Mouse (Mus musculus) liver, embryonic 12.5 days (tissue): ENCODE results near the gene Uba52. TPM values are rescaled to one million over a fixed set of nuclear protein-coding genes. Genes with fewer than 3 reads are reported as not detected.

Source experiments
- ATAC-seq: fragments of 200-750 bp; cut with Nextera tagmentation; 2 replicates; pipeline ENCODE4 v1.8.0; 2017; ENCODE audit warnings: moderate number of reproducible peaks, mild to moderate bottlenecking, moderate library complexity
- H3K27ac ChIP-seq: fragments of 300-500 bp; sonication (generic); 2 replicates; pipeline ENCODE4 v1.5.1; 2016; ENCODE audit warnings: mild to moderate bottlenecking
- H3K27me3 ChIP-seq: fragments of 300-500 bp; sonication (generic); replicated peaks from 2 replicates; pipeline ENCODE4 v1.6.1; 2016; ENCODE audit warnings: mild to moderate bottlenecking, moderate library complexity
- H3K36me3 ChIP-seq: fragments of 300-500 bp; sonication (generic); 2 replicates; pipeline ENCODE4 v1.6.1; 2016; ENCODE audit warnings: mild to moderate bottlenecking, moderate library complexity
- H3K4me1 ChIP-seq: fragments of 300-500 bp; sonication (generic); 2 replicates; pipeline ENCODE4 v1.6.1; 2016
- H3K4me2 ChIP-seq: fragments of 300-500 bp; sonication (generic); 2 replicates; pipeline ENCODE4 v1.6.1; 2016; ENCODE audit warnings: mild to moderate bottlenecking, moderate library complexity
- H3K4me3 ChIP-seq: fragments of 300-500 bp; sonication (generic); 2 replicates; pipeline ENCODE4 v1.5.1; 2016; ENCODE audit warnings: mild to moderate bottlenecking, moderate library complexity
- H3K9ac ChIP-seq: fragments of 300-500 bp; sonication (generic); 2 replicates; pipeline ENCODE4 v1.6.1; 2016; ENCODE audit warnings: mild to moderate bottlenecking, moderate library complexity
- H3K9me3 ChIP-seq: fragments of 300-500 bp; sonication (generic); replicated peaks from 2 replicates; pipeline ENCODE4 v1.6.1; 2016; ENCODE audit warnings: mild to moderate bottlenecking, moderate library complexity
- WGBS: fragments of 180-500 bp; shearing (Covaris S2); methylation state at CpG from one replicate; pipeline ENCODE4 v1.1.7; 2016; ENCODE audit not compliant: insufficient replicate concordance; 5-methylcytosine and 5-hydroxymethylcytosine counted together
- polyA plus RNA-seq: library from polyadenylated mRNA; unstranded; fragments of >200 nt; fragmentation: Nextera tagmentation; extraction: Ambion mirVana; gene quantifications from 2 replicates; pipeline ENCODE4 v1.2.1, GENCODE M21; 2016

Uba52 gene
- polyA plus RNA-seq, 1 experiment from 2014 or later = 876 TPM

- Histone ChIP-seq H3K4me2 (peak overlapping the region; percentile 75), H3K36me3 (peaks cover 14% of the 10 kb centered on the region), H3K4me3 (peak overlapping the region; percentile 46), H3K27ac (peak overlapping the region; percentile 85), H3K9me3 (no peaks in the 10 kb centered on the region), H3K27me3 (peaks cover 81% of the 10 kb centered on the region), H3K4me1 (peaks cover 70% of the 10 kb centered on the region), H3K9ac (peak overlapping the region; percentile 58)
- ATAC-seq = peak; percentile 86
- 4% methylated on average over 39 of the region's 39 CpGs for WGBS
Observed at GRCm38 (mm10) chr8:70500386-70501301, 10.0 kb downstream of the Uba52 start.

DNA sequence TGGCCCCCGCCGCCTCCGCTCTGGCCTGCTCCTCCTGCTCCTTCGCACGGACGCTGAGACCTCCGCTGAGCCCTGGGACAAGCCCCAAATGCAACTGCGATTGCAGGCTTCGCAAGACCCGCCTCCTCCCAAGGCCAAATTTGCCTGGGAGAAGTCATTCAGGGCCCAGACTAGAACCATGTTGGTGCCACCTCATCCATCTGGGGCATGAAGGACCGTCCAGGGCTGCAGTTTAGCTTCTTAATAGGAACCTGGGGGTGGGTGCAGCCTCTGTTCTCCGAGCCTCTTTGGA, 14.9 kb downstream of the Uba52 start:
- Histone ChIP-seq H3K9ac (no peak overlapping the region), H3K9me3 (no peaks in the 10 kb centered on the region), H3K27me3 (peaks cover 99% of the 10 kb centered on the region), H3K27ac (no peak overlapping the region), H3K36me3 (no peaks in the 10 kb centered on the region), H3K4me3 (no peak overlapping the region), H3K4me1 (peaks cover 52% of the 10 kb centered on the region), H3K4me2 (no peak overlapping the region)
- ATAC-seq = no peak
- WGBS = 10% methylated on average over 12 of the region's 12 CpGs

DNA sequence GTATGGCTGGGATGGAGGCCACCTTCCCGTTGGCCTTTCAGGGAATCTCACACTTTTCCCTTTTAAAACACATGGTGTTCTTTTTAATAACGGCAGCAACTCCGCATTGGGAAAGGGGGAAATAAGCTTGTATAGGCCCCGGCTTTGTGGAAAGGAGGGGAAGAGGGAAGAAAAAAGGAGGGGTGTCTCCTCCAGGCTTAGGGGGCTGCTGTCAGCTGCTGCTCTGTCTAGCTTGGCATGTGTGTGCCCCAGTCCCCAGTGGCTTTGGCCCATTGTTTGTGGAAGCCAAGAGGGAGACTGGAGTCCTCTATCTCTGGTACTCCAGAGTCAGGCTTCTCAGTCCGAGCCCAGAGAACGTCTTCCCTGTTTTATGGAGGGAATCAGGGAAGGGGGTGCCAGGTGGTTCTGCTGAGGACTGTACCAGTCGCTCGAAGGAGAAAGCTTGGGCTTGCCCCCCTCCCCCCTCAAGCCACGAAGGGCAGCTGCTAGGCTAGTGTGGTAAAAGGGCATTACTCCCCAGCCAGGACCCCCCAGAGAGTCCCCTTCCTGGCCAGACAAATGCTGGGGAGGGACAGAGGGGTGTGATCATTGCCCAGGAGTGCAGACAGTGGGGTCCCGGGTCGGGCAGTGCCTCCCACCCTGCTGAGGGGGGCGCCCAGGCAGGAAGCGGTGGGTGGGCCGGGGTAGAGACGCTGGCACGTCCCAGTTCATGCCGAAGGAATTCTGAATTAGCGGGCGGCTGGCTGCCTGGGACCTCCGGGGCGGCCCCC, 15.4 kb downstream of the Uba52 start:
- Histone ChIP-seq H3K27ac (no peak overlapping the region), H3K4me2 (no peak overlapping the region), H3K4me1 (peaks cover 49% of the 10 kb centered on the region), H3K9me3 (no peaks in the 10 kb centered on the region), H3K27me3 (peaks cover 99% of the 10 kb centered on the region), H3K9ac (no peak overlapping the region), H3K36me3 (no peaks in the 10 kb centered on the region), H3K4me3 (no peak overlapping the region)
- 1% methylated on average over 21 of the region's 21 CpGs for WGBS
- no peak for ATAC-seq

- no peak overlapping the region for H3K27ac ChIP-seq
- no peak overlapping the region for H3K4me2 ChIP-seq
- ATAC-seq = no peak
- peaks cover 100% of the 10 kb centered on the region for H3K27me3 ChIP-seq
- H3K4me1 ChIP-seq = peaks cover 45% of the 10 kb centered on the region
- no peaks in the 10 kb centered on the region for H3K36me3 ChIP-seq
- no peaks in the 10 kb centered on the region for H3K9me3 ChIP-seq
- 3% methylated on average over 28 of the region's 28 CpGs for WGBS
- H3K4me3 ChIP-seq = no peak overlapping the region
- no peak overlapping the region for H3K9ac ChIP-seq
Observed at GRCm38 (mm10) chr8:70494416-70494945, 16.1 kb downstream of the Uba52 start.

DNA sequence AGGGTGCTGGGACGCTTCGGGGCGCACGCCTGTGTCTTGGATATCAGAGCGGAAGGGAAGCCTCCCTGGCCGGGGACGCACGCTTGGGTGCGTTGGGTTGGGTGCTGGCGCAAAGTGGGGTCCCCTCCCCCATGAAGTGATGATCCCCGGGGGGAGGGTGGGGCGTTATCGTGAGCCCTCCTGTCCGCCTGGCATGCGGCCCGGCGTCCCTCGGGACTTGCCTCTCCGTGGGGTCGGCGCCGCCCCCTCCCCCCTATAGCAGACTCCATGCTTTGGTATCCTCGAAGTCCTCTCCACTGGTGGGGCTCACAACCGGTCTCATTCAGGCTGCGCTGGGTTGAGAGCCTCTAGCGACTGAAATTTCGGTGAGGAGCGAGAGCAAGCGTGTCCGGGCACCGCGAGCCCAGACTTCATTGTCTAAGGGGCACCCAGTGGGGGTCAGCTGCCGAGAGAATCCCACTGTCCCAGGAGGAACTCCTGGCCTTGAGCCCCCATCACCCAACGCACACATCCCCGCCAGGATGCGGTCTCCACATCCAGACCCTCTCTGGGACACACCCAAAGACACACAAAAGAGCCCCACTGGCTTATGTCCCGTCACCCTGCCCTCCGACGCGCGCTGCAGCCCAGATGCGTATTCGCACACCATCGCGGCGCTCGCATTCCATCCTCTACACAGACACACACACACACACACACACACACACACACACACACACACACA, 16.7 kb downstream of the Uba52 start:
- Histone ChIP-seq H3K4me3 (peak overlapping the region; percentile 45; the same call in 1 of the 2 replicates), H3K36me3 (no peaks in the 10 kb centered on the region), H3K27ac (no peak overlapping the region), H3K4me2 (peak overlapping the region; percentile 69; the same call in 1 of the 2 replicates), H3K9ac (no peak overlapping the region), H3K27me3 (peaks cover 100% of the 10 kb centered on the region), H3K4me1 (peaks cover 46% of the 10 kb centered on the region), H3K9me3 (no peaks in the 10 kb centered on the region)
- no peak for ATAC-seq
- 3% methylated on average over 47 of the region's 47 CpGs for WGBS

- H3K27me3 ChIP-seq = peaks cover 100% of the 10 kb centered on the region
Observed at GRCm38 (mm10) chr8:70492664-70493640, 17.6 kb downstream of the Uba52 start, which contains the start of gene Crlf1. Crlf1 (plus strand) TSS chr8:70493158.

GRCm38 (mm10) chr8:70490880-70491495, 19.6 kb downstream of the Uba52 start:
- H3K36me3 ChIP-seq = no peaks in the 10 kb centered on the region
- H3K4me2 ChIP-seq = no peak overlapping the region
- 4% methylated on average over 20 of the region's 20 CpGs for WGBS
- no peaks in the 10 kb centered on the region for H3K9me3 ChIP-seq
- no peak overlapping the region for H3K27ac ChIP-seq
- H3K4me3 ChIP-seq = no peak overlapping the region
- H3K27me3 ChIP-seq = peaks cover 100% of the 10 kb centered on the region
- H3K9ac ChIP-seq = no peak overlapping the region
- no peak for ATAC-seq
- H3K4me1 ChIP-seq = peaks cover 53% of the 10 kb centered on the region

More at GRCm38 (mm10) chr8:70492664-70493640, 17.6 kb downstream of the Uba52 start, which contains the start of gene Crlf1:
- Histone ChIP-seq H3K4me2 (peak within 1 kb of the TSS; percentile 69), H3K36me3 (no peaks in the 10 kb centered on the region), H3K27ac (no peak within 1 kb of the TSS), H3K9ac (no peak within 1 kb of the TSS; the same call in 1 of the 2 replicates), H3K4me1 (peaks cover 49% of the 10 kb centered on the region), H3K4me3 (peak within 1 kb of the TSS; percentile 45), H3K9me3 (no peaks in the 10 kb centered on the region)
- 1% methylated on average over 72 of the region's 93 CpGs for WGBS
- no peak; the same call in 1 of the 2 replicates for ATAC-seq

- no peak for ATAC-seq
- Histone ChIP-seq H3K27ac (no peak overlapping the region), H3K4me1 (peaks cover 48% of the 10 kb centered on the region), H3K4me3 (no peak overlapping the region), H3K27me3 (peaks cover 100% of the 10 kb centered on the region), H3K4me2 (no peak overlapping the region), H3K36me3 (no peaks in the 10 kb centered on the region), H3K9ac (no peak overlapping the region), H3K9me3 (no peaks in the 10 kb centered on the region)
- WGBS = 16% methylated on average over 10 of the region's 10 CpGs
Observed at GRCm38 (mm10) chr8:70490061-70490879, 20.3 kb downstream of the Uba52 start.

DNA sequence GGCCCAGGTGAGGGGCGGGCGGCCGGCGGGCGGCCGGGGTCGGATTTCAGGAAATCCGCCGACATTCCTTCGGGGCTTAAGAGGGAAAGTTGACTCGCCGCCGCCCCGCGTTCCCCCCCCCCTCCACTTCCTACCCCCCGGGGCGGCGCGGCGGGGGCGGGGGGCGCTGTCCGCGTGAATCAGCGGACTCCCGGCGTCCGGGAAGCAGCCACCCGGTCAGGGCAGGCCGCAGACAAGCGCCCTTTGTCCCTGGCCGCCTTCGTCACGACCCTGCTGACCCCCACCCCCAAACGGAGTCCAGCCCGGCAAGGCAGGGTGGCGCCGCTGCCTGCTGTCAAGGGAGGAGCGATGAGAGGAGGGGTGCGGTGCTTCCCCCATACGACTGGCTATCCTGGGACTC, 21.0 kb downstream of the Uba52 start:
- Histone ChIP-seq H3K27ac (no peak overlapping the region), H3K9ac (peak overlapping the region; percentile 23; the same call in 1 of the 2 replicates), H3K4me1 (peaks cover 47% of the 10 kb centered on the region), H3K4me2 (peak overlapping the region; percentile 60), H3K4me3 (peak overlapping the region; percentile 35), H3K9me3 (no peaks in the 10 kb centered on the region), H3K36me3 (no peaks in the 10 kb centered on the region), H3K27me3 (peaks cover 100% of the 10 kb centered on the region)
- WGBS = under 1% methylated on average over 40 of the region's 41 CpGs
- no peak for ATAC-seq
